Mouse (Mus musculus) right cerebral cortex, postnatal 4 days (tissue): Measurements from ENCODE around the gene Klf1.

ENCODE experiments used
- DNase-seq: peaks from one replicate; pipeline ENCODE4 v3.0.0-alpha.2; 2022

Klf1 gene

GRCm38 (mm10) chr8:84936041-84936961 is 34.6 kb downstream of the Klf1 start:
- peak; percentile 60 for DNase-seq

GRCm38 (mm10) chr8:84936962-84937546 is 35.3 kb downstream of the Klf1 start, which contains the start of gene Mast1:
TSS of gene Mast1 (minus strand) at chr8:84937359.
- DNase-seq: peak; percentile 89

GRCm38 (mm10) chr8:84937620-84938485 is 36.1 kb downstream of the Klf1 start:
- no peak for DNase-seq

GRCm38 (mm10) chr8:84943699-84944098 is 42.0 kb downstream of the Klf1 start:
- no peak for DNase-seq

GRCm38 (mm10) chr8:84944478-84945160 is 42.9 kb downstream of the Klf1 start:
- DNase-seq: peak; percentile 82

GRCm38 (mm10) chr8:84945235-84945632 is 43.5 kb downstream of the Klf1 start:
- peak; percentile 73 for DNase-seq

GRCm38 (mm10) chr8:84945633-84946527 is 44.2 kb downstream of the Klf1 start:
- peak; percentile 74 for DNase-seq

- DNase-seq: peak; percentile 47
Observed at GRCm38 (mm10) chr8:84946528-84947240, 45.0 kb downstream of the Klf1 start, which contains the start of gene Rtbdn. TSS of gene Rtbdn (plus strand) at chr8:84946991.

GRCm38 (mm10) chr8:84947241-84947545 is 45.5 kb downstream of the Klf1 start:
- no peak for DNase-seq

GRCm38 (mm10) chr8:84949753-84950152 is 48.0 kb downstream of the Klf1 start:
- DNase-seq: no peak

- DNase-seq: no peak
Observed at GRCm38 (mm10) chr8:84952612-84953255, 51.0 kb downstream of the Klf1 start.
